Mouse (Mus musculus) fat pad, adult 2 months (tissue): Measurements from ENCODE around the gene Rpp25.
A peak's percentile ranks its signal among the peaks of the same experiment; 100 is the strongest.

ENCODE experiments used
- DNase-seq: peaks from one replicate; pipeline ENCODE4 v3.0.0-alpha.2; 2011; ENCODE audit warnings: low read depth, low spot score; ENCODE audit errors: extremely low read depth

Gene Rpp25

DNA sequence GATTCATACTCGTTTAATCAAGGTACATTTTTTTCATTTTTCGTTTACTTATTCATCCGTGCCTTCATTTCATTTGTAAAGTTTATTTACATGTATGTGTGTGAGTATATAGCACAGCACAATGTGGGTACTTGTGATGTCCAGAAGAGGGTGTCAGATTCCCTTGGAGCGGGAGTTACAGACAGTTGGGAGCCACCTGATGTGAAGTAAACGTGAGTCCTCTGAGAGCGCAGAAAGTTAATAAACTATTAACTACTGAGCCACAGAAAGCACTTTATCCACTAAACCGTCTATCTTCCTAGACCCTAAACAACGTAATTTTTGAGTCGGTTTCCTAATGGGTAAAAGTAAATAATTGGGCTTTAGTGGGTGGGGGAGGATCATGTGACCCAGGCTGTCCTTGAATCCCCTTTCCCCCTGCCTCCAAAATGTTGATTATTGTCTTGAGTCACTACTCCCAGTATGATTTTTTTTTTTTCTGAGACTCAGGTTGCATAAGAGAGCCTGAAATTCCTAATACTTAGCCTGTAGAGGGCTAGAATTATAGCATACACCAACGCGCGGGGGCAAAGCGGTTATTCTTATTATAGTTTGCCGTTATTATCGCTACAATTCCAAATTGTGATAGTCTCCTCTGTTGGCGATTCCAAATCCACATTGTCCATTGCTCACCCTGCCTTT, 16.7 kb downstream of the Rpp25 start:
- no peak for DNase-seq

DNA sequence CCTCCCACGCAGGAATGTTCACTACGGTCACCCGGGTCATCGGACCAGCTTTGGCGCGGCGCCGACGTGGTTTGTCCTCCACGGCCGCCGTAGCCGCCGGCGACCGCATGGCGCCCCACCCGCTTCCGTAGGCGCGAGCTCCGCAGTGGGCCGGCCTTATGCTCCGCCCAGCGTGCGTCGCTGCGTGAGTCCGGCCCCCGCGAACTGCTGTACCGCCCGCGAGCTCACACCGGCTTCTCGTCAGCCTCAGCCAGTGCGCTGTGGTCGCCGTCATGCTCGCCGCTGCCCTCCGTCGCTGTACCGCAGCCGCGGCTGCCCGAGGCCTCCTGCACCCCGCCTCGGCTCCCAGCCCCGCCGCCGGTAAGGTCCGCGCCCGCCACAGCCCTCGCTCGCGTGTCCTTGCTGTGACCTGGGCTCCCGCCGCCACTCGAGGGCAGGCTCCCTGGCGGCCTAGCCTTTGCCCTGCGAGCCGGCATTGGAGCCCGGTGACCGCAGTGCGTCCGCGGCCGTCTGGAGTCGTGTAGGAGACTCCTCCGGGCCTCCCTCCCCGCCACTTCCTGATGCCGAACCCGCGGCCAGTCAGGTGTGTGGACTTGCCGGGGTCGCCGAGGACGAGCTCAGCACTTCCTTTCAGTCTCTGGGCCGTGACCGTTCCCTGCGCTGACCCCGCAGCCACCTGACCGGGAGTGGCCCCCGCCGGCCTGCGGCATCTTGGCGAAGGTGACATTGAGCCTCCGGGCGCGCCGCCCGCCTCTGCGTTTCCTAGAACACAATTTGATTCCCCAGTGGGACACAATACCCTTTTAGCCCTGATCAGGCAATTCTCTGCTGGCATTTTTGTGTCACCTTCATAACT, 17.5 kb downstream of the Rpp25 start, which contains the start of gene Cox5a:
TSS of gene Cox5a (plus strand) at position 219 of the 856 bp plus-strand sequence.
- peak; percentile 59 for DNase-seq

DNA sequence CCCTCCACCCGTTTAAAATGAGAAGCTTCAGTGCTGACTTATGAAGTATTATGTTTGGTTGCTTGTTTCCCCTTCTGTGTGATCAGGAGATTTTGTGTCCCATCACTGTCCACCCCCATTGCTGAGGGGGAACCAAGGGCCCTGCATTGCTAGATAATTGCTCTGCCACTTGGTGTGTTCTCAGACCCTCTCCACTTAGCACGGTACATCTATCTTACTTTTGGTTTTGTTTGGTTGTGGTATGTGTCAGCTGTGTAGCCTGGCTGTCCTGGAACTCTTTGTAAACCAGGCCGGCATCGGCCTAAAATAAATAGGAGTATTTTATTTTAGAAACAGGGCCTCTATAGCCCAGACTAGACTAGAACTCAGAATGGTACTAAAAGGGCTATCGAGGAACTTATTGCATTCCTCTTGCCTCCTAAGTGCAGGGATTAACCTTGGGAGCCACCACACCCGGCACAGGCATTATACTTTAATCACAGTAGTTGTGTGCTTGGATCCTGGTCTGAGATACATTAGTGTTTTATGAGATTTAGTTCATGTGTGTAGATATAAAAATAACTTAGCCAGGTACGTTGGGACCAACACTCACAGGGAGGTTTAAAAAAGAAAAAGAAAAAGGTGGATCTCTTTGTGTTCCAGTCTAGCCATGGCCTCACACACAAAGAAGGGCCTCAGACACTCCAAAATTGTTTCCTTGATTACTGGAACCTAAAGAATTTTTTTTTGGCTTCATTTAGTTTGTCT, 18.5 kb downstream of the Rpp25 start:
- DNase-seq = no peak

DNA sequence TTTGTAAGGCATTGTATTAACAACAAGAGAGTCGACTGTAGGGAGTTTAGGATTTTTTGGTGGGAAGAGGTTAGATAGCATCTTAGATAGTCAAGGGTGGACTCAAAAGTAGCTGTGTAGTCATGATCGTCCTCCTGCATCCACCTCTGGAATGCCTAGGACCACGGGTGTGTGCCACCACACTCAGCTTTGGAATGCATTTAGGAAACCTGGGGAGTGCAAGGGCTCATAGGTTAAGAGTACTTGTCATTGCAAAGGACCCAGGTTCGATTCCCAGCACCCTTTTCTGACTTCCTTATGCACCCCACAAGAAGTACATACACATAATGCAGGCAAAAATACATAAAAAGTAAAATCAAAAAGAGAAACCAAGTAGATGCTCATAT, 19.0 kb downstream of the Rpp25 start:
- no peak for DNase-seq

DNA sequence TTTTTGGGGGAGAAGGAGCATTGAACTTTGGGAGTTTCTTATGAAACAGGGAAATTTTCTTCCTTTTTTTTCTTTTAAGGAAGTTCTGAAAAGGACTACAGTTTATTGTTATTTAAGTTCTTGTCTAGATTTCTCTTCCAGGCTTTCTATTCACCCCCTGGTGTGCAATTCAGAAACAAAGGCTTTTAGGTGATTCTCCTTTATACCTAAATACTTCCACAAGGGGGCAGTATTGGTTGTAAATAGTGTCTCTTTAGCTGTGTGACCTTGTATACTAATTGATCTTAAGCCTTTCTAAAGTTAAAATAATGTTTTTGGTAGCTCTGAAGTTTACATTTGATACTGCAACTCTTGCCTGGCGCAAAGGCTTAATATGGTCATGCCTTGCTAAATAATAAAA, 19.9 kb downstream of the Rpp25 start:
- DNase-seq = no peak

DNA sequence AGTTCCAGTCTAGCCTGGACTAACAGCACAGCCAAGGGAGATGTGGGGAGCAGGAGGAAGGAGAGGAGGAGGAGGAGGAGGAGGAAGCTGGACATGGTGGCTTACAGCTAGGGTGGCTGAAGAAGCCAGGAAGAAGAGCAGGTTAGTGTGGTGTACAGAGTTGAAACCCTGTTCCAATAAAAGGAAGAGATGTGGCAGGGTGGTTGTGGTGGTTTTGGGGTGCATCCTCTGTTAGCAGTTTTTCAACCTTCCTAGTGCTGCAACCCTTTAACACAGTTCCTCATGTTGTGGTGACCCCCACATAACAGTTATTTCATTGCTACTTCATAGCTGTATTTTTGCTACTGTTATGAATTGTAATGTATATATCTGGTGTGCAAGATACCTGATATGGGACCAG, 20.6 kb downstream of the Rpp25 start:
- no peak for DNase-seq

DNA sequence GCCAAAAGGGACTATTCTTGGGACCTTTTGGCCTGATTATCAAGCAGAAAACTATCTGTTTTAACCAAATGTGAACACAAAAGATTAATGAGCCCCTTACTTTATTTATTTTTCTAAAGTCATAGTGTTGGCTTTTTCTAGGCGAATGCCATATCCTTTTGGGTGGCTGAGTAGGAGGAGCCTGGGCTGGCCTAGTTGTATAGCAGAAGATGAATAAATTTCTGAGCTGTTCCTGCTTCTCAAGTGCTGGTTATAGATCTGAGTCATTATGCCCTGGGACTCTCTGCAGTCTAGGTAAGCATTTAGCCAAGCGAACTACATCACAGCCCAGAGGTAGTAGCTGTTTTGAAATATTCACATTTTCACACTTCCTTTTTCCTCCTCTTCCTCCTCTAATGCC, 21.7 kb downstream of the Rpp25 start:
- DNase-seq = no peak

DNA sequence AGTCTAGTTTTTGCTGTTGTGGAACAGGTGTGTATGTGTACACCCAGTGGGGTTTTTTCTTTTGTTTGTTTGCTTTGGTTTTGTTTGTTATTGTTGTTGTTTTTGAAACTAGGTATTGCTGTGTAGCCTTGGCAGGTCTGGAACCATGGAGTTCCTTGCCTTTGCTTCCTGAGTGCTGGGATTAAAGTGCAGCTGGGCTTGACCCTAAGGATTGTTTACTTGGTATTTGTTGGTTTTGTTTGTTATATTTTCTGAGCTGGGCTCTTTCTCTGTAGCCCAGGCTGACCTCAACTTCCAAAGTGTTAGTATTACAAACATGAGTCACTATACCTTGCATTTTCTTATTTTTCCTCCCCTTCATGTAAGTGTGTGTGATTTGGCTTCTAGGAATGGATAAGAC, 22.6 kb downstream of the Rpp25 start:
- DNase-seq = no peak

DNA sequence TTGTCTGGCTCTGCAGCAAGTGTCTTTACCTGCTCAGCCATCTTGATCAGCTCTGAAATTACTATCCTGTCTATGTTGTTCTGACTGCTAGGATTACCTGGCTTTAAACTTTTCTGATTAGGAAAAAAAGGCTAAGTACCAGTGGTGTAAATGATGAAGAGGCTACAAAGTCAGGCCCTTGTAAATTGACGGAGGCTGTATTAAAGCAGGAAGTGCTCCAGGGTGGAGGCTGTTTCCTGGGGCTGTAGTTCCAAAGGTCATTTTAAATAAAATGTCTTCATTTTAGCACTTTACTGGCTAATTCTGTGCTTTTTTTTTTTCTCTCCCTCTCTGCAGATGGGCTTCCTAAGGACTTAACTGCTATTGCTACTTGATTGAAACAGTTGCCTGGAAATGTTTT, 28.1 kb downstream of the Rpp25 start:
- DNase-seq = no peak

DNA sequence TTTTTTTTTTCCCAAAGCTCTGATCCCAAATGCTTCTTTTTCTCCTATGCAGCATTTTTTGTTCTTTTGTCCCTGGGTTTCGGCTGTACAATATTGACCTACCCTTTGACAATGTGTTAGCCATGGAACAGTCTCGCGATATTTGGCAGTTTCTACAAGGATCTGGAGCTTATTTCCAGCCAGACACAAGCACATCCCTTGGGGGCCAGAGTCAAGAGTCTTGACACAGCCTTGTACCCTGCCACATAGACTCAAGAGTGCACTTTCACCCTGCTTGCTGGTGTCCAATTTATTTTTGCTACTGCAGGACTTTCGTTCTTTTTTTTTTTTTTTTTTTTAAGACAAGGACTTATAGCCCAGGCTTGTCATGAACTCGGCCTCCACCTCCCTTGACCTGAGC, 32.5 kb downstream of the Rpp25 start:
- no peak for DNase-seq

DNA sequence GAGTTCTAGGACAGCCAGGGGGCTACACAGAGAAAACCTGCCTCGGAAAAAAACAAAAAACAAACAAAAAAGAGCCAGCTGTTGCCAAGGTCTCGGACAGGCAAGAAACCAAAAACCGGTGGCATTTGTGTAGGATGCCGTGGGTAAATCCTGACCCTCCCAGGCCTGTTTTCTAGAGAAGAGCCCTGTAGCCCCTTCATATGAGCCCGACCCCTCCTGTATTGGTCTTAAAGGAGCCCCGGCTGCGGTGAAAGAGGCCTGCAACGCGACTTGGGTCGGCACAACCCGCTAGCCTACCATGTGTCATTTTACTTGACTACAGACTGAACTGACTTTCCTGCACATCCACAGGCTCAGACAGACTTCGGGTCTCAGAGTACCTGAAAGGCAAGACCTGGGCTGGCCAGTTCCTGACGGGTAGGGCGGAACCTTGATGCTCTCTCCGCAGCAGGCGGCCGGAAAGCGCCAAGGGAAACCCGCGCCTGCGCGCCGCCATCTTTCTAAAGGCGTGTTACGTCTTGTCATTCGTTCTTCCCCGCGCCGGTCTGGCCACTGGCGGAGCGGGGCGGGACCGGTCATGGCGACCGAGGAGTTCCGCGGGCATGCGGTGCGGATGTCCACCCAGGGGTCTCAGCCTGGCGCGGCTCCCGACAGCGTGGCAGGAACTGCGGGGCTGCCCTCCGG, 33.4 kb downstream of the Rpp25 start, which contains the start of gene Fam219b:
TSS of gene Fam219b (plus strand) at position 485 of the 684 bp plus-strand sequence.
- no peak for DNase-seq

DNA sequence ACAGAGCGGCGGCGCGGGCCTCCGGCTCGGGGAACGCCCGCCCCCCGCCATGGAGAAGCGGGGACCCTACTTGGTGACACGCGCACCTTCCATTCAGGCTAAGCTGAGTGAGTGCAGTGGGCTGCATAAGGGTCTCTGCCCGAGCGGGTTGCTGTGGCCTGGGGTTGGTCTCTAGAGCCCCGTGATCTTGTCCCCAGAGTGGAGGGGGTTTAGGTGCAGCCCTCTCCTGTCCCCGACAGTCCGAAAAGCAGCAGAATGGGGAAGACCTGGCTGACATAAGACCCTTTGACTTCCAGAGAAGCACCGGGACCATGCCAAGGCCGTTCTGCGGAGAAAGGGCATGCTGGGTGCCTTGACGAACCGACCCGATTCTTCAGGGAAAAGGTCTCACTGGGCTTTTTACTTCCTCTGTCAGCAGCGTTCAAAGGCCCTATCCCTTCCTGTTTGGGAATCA, 33.9 kb downstream of the Rpp25 start:
- DNase-seq = no peak

DNA sequence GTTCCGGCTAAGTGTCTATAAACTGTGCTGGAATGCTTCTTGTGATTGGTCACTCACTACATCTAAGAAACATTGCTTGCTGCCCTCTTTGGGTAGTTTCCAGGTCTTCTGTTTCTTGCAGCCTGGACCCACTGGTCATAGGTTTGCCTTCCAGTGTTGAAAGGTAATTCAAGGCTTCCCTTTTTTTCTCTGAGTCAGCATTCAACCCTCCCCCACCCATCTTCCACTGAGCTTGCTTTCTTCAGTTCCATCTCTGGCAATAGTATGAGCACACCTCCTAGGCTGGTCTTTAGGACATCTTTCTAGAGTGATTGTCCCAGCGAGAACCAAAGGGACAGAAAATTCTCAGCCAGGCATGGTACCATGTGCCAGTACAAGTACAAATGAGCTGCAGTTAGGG, 35.7 kb downstream of the Rpp25 start:
- DNase-seq = no peak

DNA sequence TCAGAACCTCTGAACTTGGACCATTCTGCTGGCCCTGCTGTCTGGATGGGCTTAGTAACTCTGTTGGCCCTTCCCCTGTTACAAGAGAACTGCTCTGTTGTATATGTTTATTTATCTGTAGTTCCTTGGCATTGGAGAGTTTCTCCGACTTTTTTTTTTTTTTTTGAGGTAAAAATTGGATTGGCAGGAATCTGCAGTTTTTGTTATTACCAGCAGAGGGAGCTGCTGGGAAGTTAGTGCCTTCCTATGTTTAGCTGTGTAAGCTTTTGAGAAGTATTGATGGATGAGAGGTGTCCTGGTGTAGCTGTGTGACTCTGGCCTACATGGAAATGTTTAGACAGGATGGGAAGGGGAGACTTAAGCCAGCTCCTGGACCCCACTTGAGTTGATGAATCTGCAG, 37.5 kb downstream of the Rpp25 start:
- DNase-seq = no peak

DNA sequence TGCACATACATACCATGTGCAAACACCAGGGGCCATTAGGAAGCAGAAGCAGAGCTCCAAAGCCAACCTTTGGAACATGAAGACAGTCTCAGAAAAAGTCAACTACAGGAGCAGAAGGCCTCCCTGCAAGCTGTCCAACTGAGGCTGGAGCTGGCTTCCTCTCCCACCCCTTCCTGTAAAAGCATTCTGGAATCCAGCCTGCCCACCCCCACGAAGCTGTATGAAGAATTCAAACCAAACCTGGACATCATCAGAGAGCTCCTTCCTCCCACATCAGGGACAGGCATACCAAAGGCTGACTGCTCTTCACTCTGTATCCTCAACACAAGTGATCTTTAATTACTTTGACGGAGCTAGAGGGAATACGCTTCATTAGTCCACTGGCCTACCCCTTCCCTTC, 40.1 kb downstream of the Rpp25 start:
- no peak for DNase-seq

DNA sequence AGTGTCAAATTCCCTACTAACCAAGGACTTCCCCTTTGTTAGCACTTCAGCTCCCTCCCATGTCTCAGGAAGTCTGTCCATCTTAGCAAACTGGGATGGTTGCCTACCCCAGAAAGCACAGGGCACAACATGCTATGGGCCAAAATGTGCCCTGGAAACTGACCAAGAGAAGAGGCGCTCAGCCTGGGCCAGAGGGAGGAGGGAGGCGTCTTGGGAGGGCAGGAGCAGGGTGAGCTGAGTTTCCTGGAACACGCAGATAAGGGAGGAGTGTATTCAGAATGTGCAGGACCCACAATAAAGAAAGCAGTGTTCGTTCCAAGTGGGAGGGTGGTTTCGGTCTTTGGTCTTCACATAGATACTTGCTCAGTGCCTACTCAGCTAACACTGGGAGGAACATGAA, 43.5 kb downstream of the Rpp25 start:
- no peak for DNase-seq

DNA sequence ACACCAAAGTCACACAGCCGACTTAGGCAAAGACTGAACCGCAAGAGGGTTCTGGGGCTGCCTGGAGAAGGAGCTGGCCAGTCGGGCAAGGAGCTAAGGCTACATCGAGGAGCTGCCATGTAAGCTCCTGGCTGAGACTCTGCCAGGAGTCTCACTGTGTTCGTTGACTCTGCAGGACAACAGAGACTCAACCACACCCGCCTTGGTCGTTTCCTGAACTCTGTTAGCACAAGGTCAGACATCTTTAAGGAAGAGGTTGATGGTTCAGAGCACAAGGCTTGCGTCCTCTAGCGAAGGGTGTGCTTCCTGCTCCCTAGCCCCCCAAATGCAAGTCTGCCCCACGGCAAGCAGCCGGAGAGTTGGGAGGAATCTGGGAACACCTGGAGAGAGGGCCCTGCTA, 44.0 kb downstream of the Rpp25 start:
- no peak for DNase-seq

DNA sequence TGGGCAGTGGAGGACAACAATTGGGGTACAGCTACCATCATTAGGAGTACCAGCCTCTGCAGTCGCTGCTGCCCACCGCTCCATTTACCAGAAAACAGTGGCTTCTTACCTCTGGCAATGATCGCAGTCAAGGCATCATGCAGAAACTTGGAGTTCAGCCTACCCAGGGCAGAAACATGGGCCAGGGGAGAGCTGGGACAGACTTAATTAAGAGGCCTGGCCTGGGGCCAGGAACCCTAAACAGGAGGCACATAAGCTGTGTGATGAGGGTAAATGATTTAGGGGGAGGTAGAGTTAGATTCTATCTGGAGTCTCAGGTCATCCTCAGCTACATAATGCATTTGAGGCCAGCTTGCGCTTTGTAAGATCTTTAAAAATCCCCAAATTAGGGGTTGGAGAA, 45.4 kb downstream of the Rpp25 start:
- DNase-seq = no peak

DNA sequence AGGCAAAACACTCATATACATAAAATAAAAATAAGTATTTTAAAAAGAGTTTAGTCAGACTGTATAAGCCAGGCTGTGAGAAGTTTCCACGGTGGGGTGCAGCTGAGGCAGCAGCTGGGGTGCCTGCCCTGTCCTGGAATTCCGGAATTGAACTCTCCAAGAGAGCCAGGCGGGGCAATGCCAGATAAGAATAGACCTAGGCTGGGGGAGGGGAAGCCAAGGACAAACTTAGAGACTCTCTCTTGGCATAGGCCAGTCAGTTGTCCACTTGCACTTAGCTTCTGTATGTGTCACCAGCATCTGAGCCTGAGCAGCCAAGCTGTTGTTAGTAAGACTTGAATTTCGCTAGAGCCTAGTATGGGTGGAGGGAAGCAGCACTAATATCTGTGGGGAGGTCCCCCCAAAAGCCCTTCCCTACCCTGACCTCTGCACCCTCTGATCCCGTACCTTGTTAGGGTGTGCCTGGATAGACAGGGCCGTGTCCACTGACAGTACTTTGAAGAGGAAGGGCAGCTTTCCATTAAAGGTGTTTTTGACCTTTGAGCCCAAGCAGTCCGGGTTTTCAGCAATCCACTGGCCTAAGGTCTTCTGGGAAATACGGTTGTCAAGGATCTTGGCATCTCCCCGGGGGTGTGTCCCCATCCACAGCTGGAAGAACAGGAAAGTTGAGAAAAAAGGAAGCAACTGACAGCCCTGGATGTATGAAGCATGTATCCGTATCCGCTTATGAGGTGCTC, 46.5 kb downstream of the Rpp25 start:
- DNase-seq = no peak

DNA sequence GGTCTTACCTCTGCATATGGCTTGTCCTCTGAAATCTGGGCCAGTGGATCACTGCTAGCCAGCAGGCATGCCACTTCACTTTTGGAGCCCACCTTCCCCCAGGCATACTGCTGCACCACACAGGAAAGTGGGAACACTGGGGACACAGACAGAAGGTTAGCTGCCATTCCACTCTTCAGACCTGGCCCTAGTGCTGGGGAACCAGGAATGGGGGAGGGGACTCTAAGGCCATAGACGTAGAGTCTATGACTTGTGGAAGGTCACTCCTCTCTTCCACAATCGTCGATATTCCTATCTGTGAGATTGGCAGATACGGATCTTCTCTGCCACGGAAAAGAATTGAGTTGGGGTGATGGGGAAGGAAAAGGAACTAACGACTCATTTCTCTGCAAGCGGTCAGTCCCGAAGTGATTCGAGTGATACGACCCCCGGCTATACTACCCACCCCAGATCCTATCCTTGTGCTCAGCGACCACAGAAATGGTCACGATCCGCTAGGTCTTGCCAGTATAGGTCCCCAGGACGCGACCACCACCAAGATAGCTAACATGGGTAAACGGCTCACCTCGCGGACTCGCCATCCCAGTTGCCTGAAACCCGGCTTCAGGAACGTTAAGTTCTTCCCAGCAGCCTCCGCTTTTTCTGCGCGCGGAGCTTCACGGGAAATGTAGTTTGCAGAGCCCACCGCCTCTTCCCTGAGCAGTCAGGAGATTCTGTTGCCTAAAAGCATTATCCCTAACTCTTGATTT, 48.5 kb downstream of the Rpp25 start, which contains the start of gene Mpi:
TSS of gene Mpi (minus strand) at position 625 of the 749 bp plus-strand sequence.
- no peak for DNase-seq
